Mouse (Mus musculus) adrenal gland, postnatal 25 days (tissue): ENCODE results near the gene Zfp599. TPM values are rescaled to one million over a fixed set of nuclear protein-coding genes. Genes with fewer than 3 reads are reported as not detected.

Experiments used
- DNase-seq: peaks from one replicate; pipeline ENCODE4 v3.0.0; 2021; ENCODE audit warnings: mixed read lengths
- total RNA-seq: library from RNA; stranded (reverse); gene quantifications from 2 replicates; pipeline ENCODE4 v1.2.3, GENCODE M21; 2021

Zfp599 gene
- total RNA-seq, 1 experiment from 2014 or later: 0.82 TPM

DNA sequence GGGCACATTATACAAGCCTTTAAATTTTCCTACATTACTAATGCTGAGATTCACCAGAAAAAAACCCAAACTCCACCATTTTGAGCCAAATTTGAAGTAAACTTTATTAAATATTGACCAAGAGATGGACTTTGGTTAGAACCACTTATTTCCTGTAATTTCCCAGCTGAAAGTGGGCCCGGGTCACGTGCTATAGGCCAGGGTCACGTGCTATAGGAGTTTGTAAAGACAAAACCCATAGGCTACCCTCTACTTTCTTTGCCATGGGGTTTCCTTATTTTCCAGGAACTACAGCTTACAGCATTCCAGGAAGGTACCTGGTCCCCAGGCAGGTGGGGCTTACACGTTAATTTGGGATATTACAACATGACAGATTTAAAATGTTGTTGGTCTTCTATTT, 35.6 kb downstream of the Zfp599 start:
- DNase-seq: no peak

DNA sequence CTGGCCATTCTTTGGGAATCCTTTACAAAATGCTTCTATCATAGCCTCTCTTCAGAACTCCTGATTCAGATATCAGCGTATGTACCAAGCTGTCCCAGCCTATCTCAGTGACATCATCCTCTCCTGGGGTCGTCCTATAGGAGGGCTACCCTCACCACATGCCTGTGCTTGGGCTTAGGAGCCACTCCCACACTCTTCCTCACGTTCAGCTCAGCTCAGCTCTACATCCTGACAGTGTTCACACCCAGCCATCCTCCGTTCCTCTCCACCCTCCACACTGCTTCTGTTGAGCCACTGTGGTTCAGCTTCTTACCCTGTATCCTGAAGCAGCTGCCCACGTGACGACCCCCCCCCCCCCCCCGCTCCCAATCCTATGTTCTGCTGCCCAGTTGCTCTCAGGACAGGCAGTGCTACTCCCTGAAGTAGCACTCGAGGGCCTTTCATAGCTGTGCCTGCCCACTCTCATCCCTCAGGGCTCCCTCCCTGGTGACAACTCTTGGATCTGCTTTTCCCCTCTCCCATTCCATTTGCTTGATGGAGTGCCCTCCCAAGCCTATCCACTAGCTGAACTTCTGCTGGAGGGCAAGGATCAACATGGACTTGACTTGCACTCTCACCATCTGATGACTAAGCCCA, 41.7 kb downstream of the Zfp599 start:
- no peak for DNase-seq

DNA sequence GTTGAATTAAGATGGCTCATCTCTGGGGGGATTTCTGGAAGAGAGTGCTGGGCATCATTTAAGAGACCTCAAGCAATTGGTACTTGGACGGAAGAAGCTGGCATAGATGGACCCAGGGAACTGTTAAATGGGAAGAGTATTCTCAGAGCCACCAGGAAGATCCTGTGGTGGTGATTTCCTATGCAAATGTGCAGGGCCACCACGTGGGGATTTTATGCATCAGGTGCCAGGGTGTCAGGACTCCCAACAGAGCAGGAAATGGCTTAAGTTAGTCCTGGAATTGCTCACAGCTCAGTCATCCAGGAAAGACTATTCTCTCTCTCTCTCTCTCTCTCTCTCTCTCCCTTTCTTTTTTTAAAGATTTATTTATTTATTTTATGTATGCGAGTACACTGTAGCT, 43.0 kb downstream of the Zfp599 start:
- no peak for DNase-seq

- DNase-seq: no peak
Measured at GRCm38 (mm10) chr9:22214549-22214948, 45.1 kb downstream of the Zfp599 start.

DNA sequence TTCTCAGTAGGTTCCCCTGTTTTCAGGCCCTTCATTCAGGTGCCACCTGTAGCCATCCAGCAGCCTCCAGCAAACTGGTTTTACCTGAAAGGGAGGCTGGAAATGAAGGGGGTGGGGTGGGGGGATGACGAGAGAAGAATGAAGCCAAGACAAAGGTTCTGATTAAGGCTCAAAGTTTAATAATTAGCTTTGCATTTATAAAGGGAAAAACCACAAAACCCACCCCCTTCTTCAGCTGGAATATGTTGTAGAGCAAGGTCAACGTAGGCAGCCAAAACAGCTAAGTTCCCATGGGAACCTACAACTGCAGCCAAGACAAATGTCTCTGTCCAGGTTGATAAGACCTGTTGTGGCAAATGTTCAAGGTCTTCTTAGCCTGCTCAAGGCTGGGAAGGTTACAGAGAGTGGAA, 45.9 kb downstream of the Zfp599 start:
- DNase-seq: no peak

Other genes with a start within 250 kb of the Zfp599 start
- 0.90 and 2.9 TPM in 2 replicates for gene Elavl3, start 207.9 kb downstream of the Zfp599 start, total RNA-seq
- not detected in 2 replicates for gene Gm49318, start 188.6 kb downstream of the Zfp599 start, total RNA-seq
- gene Zfp653, start 188.5 kb downstream of the Zfp599 start, total RNA-seq: 9.4 and 12.4 TPM in 2 replicates
- gene Ecsit, start 174.5 kb downstream of the Zfp599 start, total RNA-seq: 45.7 and 60.4 TPM in 2 replicates
- gene Cnn1, start 160.7 kb downstream of the Zfp599 start, total RNA-seq: 0.46 and 0.76 TPM in 2 replicates
- gene Elof1, start 142.7 kb downstream of the Zfp599 start, total RNA-seq: 75.1 and 75.8 TPM in 2 replicates
- 19.0 and 25.4 TPM in 2 replicates for gene Acp5, start 124.2 kb downstream of the Zfp599 start, total RNA-seq
- gene Pigyl, start 103.0 kb downstream of the Zfp599 start, total RNA-seq: 52.5 and 64.8 TPM in 2 replicates
- 2.4 and 3.2 TPM in 2 replicates for gene Zfp872, start 71.8 kb downstream of the Zfp599 start, total RNA-seq
- gene Zfp809, start 34.2 kb downstream of the Zfp599 start, total RNA-seq: 46.4 and 52.1 TPM in 2 replicates
- 7.9 and 11.0 TPM in 2 replicates for gene Zfp810, start 47.8 kb upstream of the Zfp599 start, total RNA-seq
- 8.6 and 15.6 TPM in 2 replicates for gene Anln, start 129.3 kb upstream of the Zfp599 start, total RNA-seq
- gene 9530077C05Rik, start 151.6 kb upstream of the Zfp599 start, total RNA-seq: 6.6 and 7.2 TPM in 2 replicates
- gene Gm17545, start 194.4 kb upstream of the Zfp599 start, total RNA-seq: not detected in 2 replicates
- 38.4 and 42.4 TPM in 2 replicates for gene Rp9, start 209.8 kb upstream of the Zfp599 start, total RNA-seq
- gene Bbs9, start 215.8 kb upstream of the Zfp599 start, total RNA-seq: 11.3 and 15.3 TPM in 2 replicates